ENCODE assay signal across 8 mouse cellular contexts in the genomic region with DNA sequence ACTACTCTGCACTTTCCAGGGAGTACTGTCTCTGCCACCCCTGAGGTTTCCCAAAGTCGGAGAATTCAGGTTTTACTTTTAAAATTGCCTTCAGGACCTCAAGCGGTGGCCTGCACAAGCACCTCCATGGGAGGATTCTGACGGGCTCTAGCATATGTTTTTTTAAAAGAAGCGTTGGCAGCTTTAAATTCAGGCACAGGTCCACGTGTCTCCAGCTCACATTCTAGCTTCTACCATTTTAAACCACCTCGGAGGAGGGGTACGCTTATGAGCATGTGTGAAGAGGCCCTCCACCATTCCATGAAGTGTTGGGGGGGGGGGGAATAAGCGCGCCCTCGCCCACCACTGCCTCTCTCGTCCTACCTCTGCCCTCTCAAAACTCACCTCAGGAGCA. TPM values are rescaled to one million over a fixed set of nuclear protein-coding genes. Genes with fewer than 3 reads are reported as not detected.
DNase-seq lines count a peak whose midpoint lies in the region; ATAC-seq and TF ChIP-seq lines count a peak whose summit lies in the region.

No protein-coding gene starts in this region.

- no peak; the same call in 1 of the 2 replicates for TF ChIP-seq CTCF in left cerebral cortex, adult 2 months (IDR thresholded peaks at IDR 0.05)

- 3% methylated on average over 11 of the region's 11 CpGs for WGBS in forebrain, embryonic 13.5 days
- 2% methylated on average over 11 of the region's 11 CpGs for WGBS in midbrain, embryonic 16.5 days

- ATAC-seq in forebrain, embryonic 13.5 days: peak; percentile 67
- ATAC-seq in midbrain, embryonic 16.5 days: peak; percentile 76

- no peaks in the 10 kb centered on the region for H3K9me3 ChIP-seq in forebrain, embryonic 13.5 days (replicated peaks)
- no peaks in the 10 kb centered on the region for H3K9me3 ChIP-seq in midbrain, embryonic 16.5 days (replicated peaks; ENCODE audit: control insufficient read depth, low read length, poor library complexity, severe bottlenecking)

- H3K27me3 ChIP-seq in forebrain, embryonic 13.5 days: no peaks in the 10 kb centered on the region
- no peaks in the 10 kb centered on the region for H3K27me3 ChIP-seq in midbrain, embryonic 16.5 days (ENCODE audit: control insufficient read depth, insufficient read depth, low read depth, low read length)

- peak overlapping the region; percentile 80 for H3K4me2 ChIP-seq in forebrain, embryonic 13.5 days
- H3K4me2 ChIP-seq in midbrain, embryonic 16.5 days (ENCODE audit: low read length): peak overlapping the region; percentile 67

- DNase-seq in embryo, embryonic 10 days (ENCODE audit: low spot score): peak; percentile 46
- no peak for DNase-seq in embryo, embryonic 9.5 days (ENCODE audit: extremely low spot score)
- DNase-seq in right cerebral cortex, adult 2 months (ENCODE audit: low spot score in 2 of 2): peak; percentile 43 to 61
- DNase-seq in right cerebral cortex, postnatal 14 days: no peak
- no peak for DNase-seq in left cerebral cortex, adult 2 months (ENCODE audit: extremely low spot score in 1 of 2, low spot score in 2 of 2)
- DNase-seq in cerebellum, postnatal 14 days: no peak

- peaks cover 28% of the 10 kb centered on the region for H3K36me3 ChIP-seq in forebrain, embryonic 13.5 days (ENCODE audit: poor library complexity, severe bottlenecking)
- no peaks in the 10 kb centered on the region for H3K36me3 ChIP-seq in midbrain, embryonic 16.5 days (ENCODE audit: control insufficient read depth, insufficient read depth, low read length)

- H3K9ac ChIP-seq in forebrain, embryonic 13.5 days: peak overlapping the region; percentile 97
- H3K9ac ChIP-seq in midbrain, embryonic 16.5 days (ENCODE audit: low read depth, low read length): peak overlapping the region; percentile 94

- peak overlapping the region; percentile 97 for H3K4me3 ChIP-seq in forebrain, embryonic 13.5 days
- H3K4me3 ChIP-seq in left cerebral cortex, adult 2 months: peak overlapping the region; percentile 68
- H3K4me3 ChIP-seq in midbrain, embryonic 16.5 days (ENCODE audit: low read depth, low read length): peak overlapping the region; percentile 75

- H3K4me1 ChIP-seq in forebrain, embryonic 13.5 days: peaks cover 27% of the 10 kb centered on the region
- peaks cover 17% of the 10 kb centered on the region for H3K4me1 ChIP-seq in midbrain, embryonic 16.5 days (ENCODE audit: control insufficient read depth, insufficient read depth, low read length)

- intact Hi-C loops in left cerebral cortex, adult 2 months (cut with DNase I): loop anchor here (2.0 kb wide), 3 partner anchors 42 to 112 kb away; a partner anchor contains a TSS

- peak overlapping the region; percentile 97 for H3K27ac ChIP-seq in forebrain, embryonic 13.5 days
- H3K27ac ChIP-seq in left cerebral cortex, adult 2 months: peak overlapping the region; percentile 98
- peak overlapping the region; percentile 100 for H3K27ac ChIP-seq in midbrain, embryonic 16.5 days (ENCODE audit: low read length)

RNA-seq across cellular contexts. Expression of a gene that starts 1.0 kb away (rescaled TPM):
- polyA plus RNA-seq in forebrain, embryonic 13.5 days (2015; fragmentation: Nextera tagmentation; extraction: Ambion mirVana): 16.8 and 17.2 TPM in 2 replicates
- 10 to 100 TPM; 22.1 to 25.6 TPM for total RNA-seq in left cerebral cortex, adult 2 months (2021)
- 10.9 and 14.2 TPM in 2 replicates for polyA plus RNA-seq in midbrain, embryonic 16.5 days (2015; fragmentation: Nextera tagmentation; extraction: Ambion mirVana)

Comparison
In these comparisons a context has a peak if more than half of its experiments do, and no peak if none do; other contexts are left out.
1. DNase-seq: peak in embryo, embryonic 10 days (single experiment) and right cerebral cortex, adult 2 months (2 of 2); none in embryo, embryonic 9.5 days (single experiment), right cerebral cortex, postnatal 14 days (single experiment), left cerebral cortex, adult 2 months (0 of 2) and cerebellum, postnatal 14 days (0 of 2).
2. Peak in every context shown above with its lines, with median percentiles within 50 percentile points of each other: H3K27ac ChIP-seq and H3K4me3 ChIP-seq.